17 mouse cellular contexts compared by ENCODE assay signal in genomic region chr4:129498941-129499340, GRCm38 (mm10). TPM values are rescaled to one million over a fixed set of nuclear protein-coding genes. Genes with fewer than 3 reads are reported as not detected.
DNase-seq lines count a peak whose midpoint lies in the region; ATAC-seq and TF ChIP-seq lines count a peak whose summit lies in the region.
"Had no signal": no experiment of that assay in that cellular context is flagged by ENCODE, and none has a peak within 500 bp of the region (broad histone marks: within the 10 kb centered on the region; RNA-seq: fewer than 3 reads in every experiment).

No protein-coding gene starts in this region.

- no peak overlapping the region for H3K4me3 ChIP-seq in heart, embryonic 15.5 days
- peak overlapping the region; percentile 81 for H3K4me3 ChIP-seq in E14TG2a.4 (replicated peaks; ENCODE audit: low read length)
- H3K4me3 ChIP-seq in ES-E14 (ENCODE audit: insufficient read depth in 1 of 2, low read depth in 1 of 2, low read length in 2 of 2, poor library complexity in 1 of 2, severe bottlenecking in 1 of 2) = peak overlapping the region in 1 of 2 experiments; percentile 69; a peak in 1 of 4 replicates
- H3K4me3 ChIP-seq in limb, embryonic 12.5 days (replicated peaks) = no peak overlapping the region
- H3K4me3 ChIP-seq: forebrain, embryonic 15.5 days had no signal

- WGBS in heart, embryonic 15.5 days = 30% methylated on average over 3 of the region's 3 CpGs
- 75% methylated on average over 3 of the region's 3 CpGs for WGBS in limb, embryonic 12.5 days

- ATAC-seq in heart, embryonic 15.5 days (replicated peaks; ENCODE audit: insufficient number of reproducible peaks, insufficient read depth, low FRiP score, low read depth) = no peak
- no peak for ATAC-seq in limb, embryonic 12.5 days (ENCODE audit: insufficient number of reproducible peaks, insufficient read depth, low FRiP score, low TSS enrichment, low read depth)
- ATAC-seq: forebrain, embryonic 15.5 days had no signal

- no peak overlapping the region for H3K9ac ChIP-seq in heart, embryonic 15.5 days
- peak overlapping the region; percentile 72; the same call in 1 of the 2 replicates for H3K9ac ChIP-seq in ES-E14 (ENCODE audit: insufficient read depth, low read depth, low read length, poor library complexity, severe bottlenecking)
- no peak overlapping the region for H3K9ac ChIP-seq in limb, embryonic 12.5 days (replicated peaks)
- H3K9ac ChIP-seq: forebrain, embryonic 15.5 days had no signal

- TF ChIP-seq CTCF in E14TG2a.4 (conservative IDR thresholded peaks at IDR 0.05; ENCODE audit: low read length) = no peak

- H3K27me3 ChIP-seq in heart, embryonic 15.5 days = no peaks in the 10 kb centered on the region
- H3K27me3 ChIP-seq in E14TG2a.4 (ENCODE audit: insufficient read depth, low read length) = no peaks in the 10 kb centered on the region
- H3K27me3 ChIP-seq in limb, embryonic 12.5 days = no peaks in the 10 kb centered on the region
- H3K27me3 ChIP-seq: forebrain, embryonic 15.5 days had no signal

- H3K27ac ChIP-seq in heart, embryonic 15.5 days = peak overlapping the region; percentile 94
- H3K27ac ChIP-seq in ES-E14 (ENCODE audit: insufficient read depth, low read depth, low read length, poor library complexity, severe bottlenecking) = peak overlapping the region; percentile 77; the same call in 1 of the 2 replicates
- peak overlapping the region; percentile 45; the same call in 1 of the 2 replicates for H3K27ac ChIP-seq in limb, embryonic 12.5 days
- H3K27ac ChIP-seq: forebrain, embryonic 15.5 days; macrophage had no signal

- H3K9me3 ChIP-seq in heart, embryonic 15.5 days (replicated peaks) = no peaks in the 10 kb centered on the region
- H3K9me3 ChIP-seq in E14TG2a.4 (ENCODE audit: low read length) = no peaks in the 10 kb centered on the region
- H3K9me3 ChIP-seq in ES-E14 (ENCODE audit: control insufficient read depth, insufficient read depth, low read depth, low read length) = no peaks in the 10 kb centered on the region
- no peaks in the 10 kb centered on the region for H3K9me3 ChIP-seq in limb, embryonic 12.5 days
- H3K9me3 ChIP-seq: forebrain, embryonic 15.5 days had no signal

- no peaks in the 10 kb centered on the region for H3K36me3 ChIP-seq in heart, embryonic 15.5 days
- H3K36me3 ChIP-seq in E14TG2a.4 (ENCODE audit: insufficient read depth, low read length) (no peaks in the 10 kb centered on the region), ES-E14 (ENCODE audit: control insufficient read depth, insufficient read depth, low read length, poor library complexity, severe bottlenecking) (no peaks in the 10 kb centered on the region)
- no peaks in the 10 kb centered on the region for H3K36me3 ChIP-seq in limb, embryonic 12.5 days
- H3K36me3 ChIP-seq: forebrain, embryonic 15.5 days had no signal

- no peak overlapping the region for H3K4me2 ChIP-seq in heart, embryonic 15.5 days
- no peak overlapping the region for H3K4me2 ChIP-seq in limb, embryonic 12.5 days
- H3K4me2 ChIP-seq: forebrain, embryonic 15.5 days had no signal

- intact Hi-C loops in left cerebral cortex, postnatal 36 days (cut with DNase I) = no loop called here

- peaks cover 66% of the 10 kb centered on the region for H3K4me1 ChIP-seq in heart, embryonic 15.5 days (replicated peaks)
- H3K4me1 ChIP-seq in E14TG2a.4 (replicated peaks; ENCODE audit: low read depth, low read length) (peaks cover 83% of the 10 kb centered on the region), ES-E14 (ENCODE audit: control insufficient read depth in 2 of 2, insufficient read depth in 2 of 2, low read length in 2 of 2, poor library complexity in 1 of 2) (peaks cover 21 to 27% of the 10 kb centered on the region in 2 experiments)
- peaks cover 10% of the 10 kb centered on the region for H3K4me1 ChIP-seq in limb, embryonic 12.5 days (replicated peaks)

- in situ Hi-C loops in ES-E14 (cut with MboI; ENCODE audit: low sequenced_read_pairs in 2 of 2, unreplicated experiment in 2 of 2) = no loop called here

- no peak for DNase-seq in heart, adult 18-20 months
- no peak for DNase-seq in ES-E14 (ENCODE audit: low read depth, low spot score)
- DNase-seq in neural tube, embryonic 10.5 days (ENCODE audit: extremely low spot score, low spot score) = no peak
- no peak for DNase-seq in left cerebral cortex, postnatal 36 days (ENCODE audit: low spot score in 2 of 2)
- DNase-seq: cerebellum, adult 9-10 months; gastrocnemius, postnatal 25 days; layer of hippocampus, adult 9-11 months; right cerebral cortex, postnatal 4 days had no signal

TF ChIP-seq in ES-E14, 5 proteins besides CTCF, POLR2A, EP300 and RAD21:
- TF ChIP-seq ZC3H11A (IDR thresholded peaks at IDR 0.05; ENCODE audit: borderline replicate concordance, low read depth, low read length) = no peak
- TF ChIP-seq HCFC1 (IDR thresholded peaks at IDR 0.05; ENCODE audit: borderline replicate concordance, insufficient read depth, low read length) = no peak
- no peak for TF ChIP-seq ZNF384 (IDR thresholded peaks at IDR 0.05; ENCODE audit: low read depth, low read length)
- no peak for TF ChIP-seq MAFK (IDR thresholded peaks at IDR 0.05; ENCODE audit: insufficient read depth, low read depth, low read length)
- no peak for TF ChIP-seq CHD2 (IDR thresholded peaks at IDR 0.05; ENCODE audit: low read depth, low read length)

RNA-seq across cellular contexts. Expression of gene Fam229a, which starts 8.0 kb away (rescaled TPM):
- polyA plus RNA-seq in heart, embryonic 15.5 days (2015; fragmentation: Nextera tagmentation; extraction: Ambion mirVana) = 0.27 TPM in 1 of 2 replicates, not detected in the other
- under 1 TPM in 1 of 2 experiments, not detected in 1; 0.57 TPM for total RNA-seq in heart, adult 18-20 months (2021)
- total RNA-seq in ES-E14 (2012; rRNA removed) = not detected in 2 replicates
- not detected in 2 replicates for polyA plus RNA-seq in limb, embryonic 12.5 days (2016; fragmentation: Nextera tagmentation; extraction: Ambion mirVana)
- total RNA-seq in left cerebral cortex, postnatal 36 days (2021) = not detected
- total RNA-seq: gastrocnemius, postnatal 25 days had no signal
- polyA plus RNA-seq: embryonic facial prominence, embryonic 11.5 days; forebrain, embryonic 15.5 days; limb, embryonic 11.5 days; macrophage; stomach, embryonic 14.5 days had no signal

RNA-seq across cellular contexts. Expression of gene Tssk3, which starts 8.1 kb away (rescaled TPM):
- polyA plus RNA-seq in heart, embryonic 15.5 days (2015; fragmentation: Nextera tagmentation; extraction: Ambion mirVana) = not detected in 2 replicates
- not detected for total RNA-seq in heart, adult 18-20 months (2021)
- total RNA-seq in ES-E14 (2012; rRNA removed) = 0.16 TPM in 1 of 2 replicates, not detected in the other
- not detected in 2 replicates for polyA plus RNA-seq in limb, embryonic 12.5 days (2016; fragmentation: Nextera tagmentation; extraction: Ambion mirVana)
- under 1 TPM; 0.42 to 0.52 TPM for total RNA-seq in left cerebral cortex, postnatal 36 days (2021)
- total RNA-seq: gastrocnemius, postnatal 25 days had no signal
- polyA plus RNA-seq: embryonic facial prominence, embryonic 11.5 days; limb, embryonic 11.5 days; macrophage; stomach, embryonic 14.5 days; urinary bladder, adult 2 months had no signal

RNA-seq across cellular contexts. Expression of gene Marcksl1, which starts 14.4 kb away (rescaled TPM):
- polyA plus RNA-seq in heart, embryonic 15.5 days (2015; fragmentation: Nextera tagmentation; extraction: Ambion mirVana) = 283 and 352 TPM in 2 replicates
- 1 to 10 TPM; 4.5 to 4.7 TPM for total RNA-seq in heart, adult 18-20 months (2021)
- 175 and 233 TPM in 2 replicates for total RNA-seq in ES-E14 (2012; rRNA removed)
- 1,451 and 1,538 TPM in 2 replicates for polyA plus RNA-seq in limb, embryonic 12.5 days (2016; fragmentation: Nextera tagmentation; extraction: Ambion mirVana)
- total RNA-seq in left cerebral cortex, postnatal 36 days (2021) = 100 to 1,000 TPM; 150 to 174 TPM

RNA-seq across cellular contexts. Expression of gene Bsdc1, which starts 37.6 kb away (rescaled TPM):
- polyA plus RNA-seq in heart, embryonic 15.5 days (2015; fragmentation: Nextera tagmentation; extraction: Ambion mirVana) = 23.1 and 27.2 TPM in 2 replicates
- 10 to 100 TPM; 46.7 to 49.1 TPM for total RNA-seq in heart, adult 18-20 months (2021)
- total RNA-seq in ES-E14 (2012; rRNA removed) = 28.9 and 33.3 TPM in 2 replicates
- 24.6 and 24.9 TPM in 2 replicates for polyA plus RNA-seq in limb, embryonic 12.5 days (2016; fragmentation: Nextera tagmentation; extraction: Ambion mirVana)
- total RNA-seq in left cerebral cortex, postnatal 36 days (2021) = 10 to 100 TPM; 56.3 to 62.4 TPM

RNA-seq across cellular contexts. Expression of gene Hdac1, which starts 43.6 kb away (rescaled TPM):
- 99.9 and 134 TPM in 2 replicates for polyA plus RNA-seq in heart, embryonic 15.5 days (2015; fragmentation: Nextera tagmentation; extraction: Ambion mirVana)
- 10 to 100 TPM; 12.5 to 17.5 TPM for total RNA-seq in heart, adult 18-20 months (2021)
- total RNA-seq in ES-E14 (2012; rRNA removed) = 96.0 and 102 TPM in 2 replicates
- polyA plus RNA-seq in limb, embryonic 12.5 days (2016; fragmentation: Nextera tagmentation; extraction: Ambion mirVana) = 278 and 292 TPM in 2 replicates
- total RNA-seq in left cerebral cortex, postnatal 36 days (2021) = 10 to 100 TPM; 27.0 to 27.4 TPM

Comparison
In these comparisons a context has a peak if more than half of its experiments do, and no peak if none do; other contexts are left out.
1. RNA of gene Marcksl1, which starts 14.4 kb away (total RNA-seq): 175 to 233 TPM in ES-E14 and 150 to 174 TPM in left cerebral cortex, postnatal 36 days; 4.5 to 4.7 TPM in heart, adult 18-20 months; every median in the first group is over 10 times any median in the second.
2. Peak in every context shown above with its lines, with median percentiles within 50 percentile points of each other: H3K27ac ChIP-seq.